Mouse (Mus musculus): ENCODE results near the gene Tbc1d14.

GRCm38 (mm10) chr5:36575227-36575626 lies 17.8 kb downstream of the Tbc1d14 start:
- TF ChIP-seq CTCF (IDR thresholded peaks at IDR 0.05; ENCODE audit: insufficient read depth, low read length), result no peak
- no peak for TF ChIP-seq POLR2A (IDR thresholded peaks at IDR 0.05; ENCODE audit: borderline replicate concordance, extremely low read depth, low read depth, low read length)

All from lung, adult 2 months (tissue).